Mouse (Mus musculus) inflammation-experienced regulatory T-cells (primary cell): ENCODE measurements around the gene Ppid. TPM values are rescaled to one million over a fixed set of nuclear protein-coding genes. Genes with fewer than 3 reads are reported as not detected.

Experiments used
- polyA plus RNA-seq, 2 experiments: library from polyadenylated mRNA; unstranded; fragments of 100-300 nt; shearing (Covaris generic); gene quantifications; one replicate each; pipeline ENCODE4 v1.2.1; 2017

Ppid gene
- 100 to 1,000 TPM in 1 of 2 experiments, 10 to 100 TPM in 1; 95.6 to 125 TPM for polyA plus RNA-seq

DNA sequence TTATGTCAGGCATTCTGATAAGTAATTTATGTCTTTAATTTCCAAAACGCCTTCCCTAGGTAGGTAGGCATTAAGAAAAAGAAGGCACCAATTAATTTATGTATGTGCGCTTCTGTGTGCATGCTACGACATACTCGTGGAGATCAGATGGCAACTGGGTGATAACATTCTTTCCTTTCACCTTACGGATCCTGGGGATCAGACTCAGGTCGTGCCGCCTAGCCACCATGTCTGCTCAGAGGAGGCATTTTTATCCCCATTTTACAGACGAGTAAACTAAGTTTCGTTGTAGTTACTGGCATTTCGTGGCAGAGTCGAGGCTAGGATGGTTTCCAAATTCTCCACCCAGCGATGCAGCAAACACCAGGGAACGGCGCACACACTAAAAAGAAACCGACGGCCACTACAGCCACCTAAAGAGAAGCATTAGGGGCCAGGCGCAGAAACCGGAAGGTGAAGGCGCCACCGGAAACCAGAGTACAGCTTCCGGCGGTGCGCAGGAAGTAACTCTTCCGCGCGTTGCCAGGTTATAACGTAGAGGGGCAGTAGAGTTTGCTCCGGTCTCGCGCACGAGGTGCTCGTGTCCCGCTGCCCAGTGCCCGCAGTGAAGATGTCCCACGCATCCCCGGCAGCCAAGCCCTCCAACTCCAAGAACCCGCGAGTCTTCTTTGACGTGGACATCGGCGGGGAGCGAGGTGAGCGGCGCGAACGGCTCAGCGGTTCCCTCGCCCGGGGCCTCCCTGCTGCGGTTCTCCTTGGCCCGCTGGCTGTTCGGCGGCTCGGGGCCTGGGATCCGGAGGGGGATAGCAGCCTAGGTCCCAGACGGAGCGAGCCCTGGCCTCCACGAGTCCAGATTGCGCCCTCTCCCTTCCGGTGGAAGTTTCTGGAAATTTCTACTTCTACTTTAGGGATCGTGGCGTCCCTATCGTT, at the start of gene Ppid:
Gene Ppid, plus strand, starts transcription at position 480 of the 930 bp plus-strand sequence.

DNA sequence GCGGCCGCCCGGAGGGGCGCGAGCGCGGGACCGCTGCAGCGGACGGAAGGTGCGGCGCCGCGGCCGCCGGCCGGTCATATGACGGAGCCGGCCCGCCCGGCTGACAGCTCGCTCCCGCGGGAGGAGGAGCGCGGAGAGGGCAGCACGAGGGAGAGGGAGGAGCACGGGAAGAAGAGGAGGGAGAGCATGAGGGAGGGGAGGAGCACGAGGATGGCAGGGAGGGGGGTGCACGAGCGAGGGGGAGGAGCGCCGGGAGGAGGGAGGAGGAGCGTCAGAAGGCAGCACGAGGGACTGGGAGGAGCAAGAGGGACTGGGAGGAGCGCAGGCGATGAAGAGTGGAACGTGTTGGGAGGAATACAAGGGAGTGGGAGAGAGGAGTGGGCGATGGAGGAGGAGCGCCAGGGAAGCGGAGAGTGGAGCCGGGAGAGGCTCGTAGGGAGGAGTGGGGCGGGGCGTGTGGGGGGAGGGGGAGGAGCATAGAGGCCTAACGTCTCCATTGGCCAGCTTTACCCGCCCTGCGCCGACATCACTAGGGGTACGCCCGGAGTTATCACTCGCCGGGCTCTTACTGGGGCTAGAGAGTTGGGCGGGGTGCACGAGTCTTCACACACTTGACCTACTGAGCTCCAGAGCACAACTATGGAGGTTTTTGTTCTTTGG, 23.3 kb upstream of the Ppid start, which contains the start of gene Fnip2:
Gene Fnip2, minus strand, starts transcription at position 94 of the 660 bp plus-strand sequence.

DNA sequence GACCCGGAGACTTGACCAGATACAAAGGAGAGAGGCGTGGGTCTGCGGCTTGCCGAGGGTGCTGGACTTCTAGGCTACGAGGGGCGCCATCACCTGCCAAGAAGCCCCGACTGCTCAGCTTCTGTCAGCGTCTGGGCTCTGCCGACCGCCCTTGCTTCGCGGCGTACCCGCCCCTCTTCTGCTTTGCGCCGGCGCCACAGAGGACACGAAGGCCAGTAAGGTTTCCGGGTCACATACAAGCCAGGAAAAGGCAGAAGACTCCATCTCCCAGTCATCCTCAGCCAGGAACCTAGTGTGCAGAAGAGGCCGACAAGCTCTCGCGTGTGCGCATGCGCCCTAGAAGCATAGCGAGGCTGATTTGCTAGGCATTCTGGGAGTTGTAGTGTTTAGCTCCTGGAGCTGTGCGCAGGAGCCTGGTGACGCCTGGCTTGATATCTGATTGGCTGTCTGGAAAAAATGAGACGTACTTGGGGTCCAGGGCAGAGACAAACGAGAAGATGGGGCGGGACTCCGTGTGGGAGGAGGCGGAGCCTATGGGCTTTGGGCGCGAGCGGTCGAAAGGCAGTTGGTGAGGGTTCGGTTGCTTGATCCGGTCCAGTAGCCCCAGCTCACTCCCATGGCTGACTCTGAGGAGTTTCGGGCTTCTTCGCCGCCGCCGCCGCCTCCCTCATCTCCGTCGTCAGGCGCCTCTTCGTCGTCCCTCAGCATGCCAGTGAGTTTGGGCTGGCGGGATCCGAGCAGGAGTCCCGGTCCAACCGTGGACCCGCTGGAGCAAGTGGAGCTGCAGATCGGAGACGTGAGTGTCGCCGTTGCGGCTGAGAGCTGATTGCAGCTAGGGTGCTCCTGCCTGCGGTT, 37.6 kb downstream of the Ppid start, which contains the start of gene 4930579G24Rik:
Gene 4930579G24Rik, plus strand, starts transcription at position 519 of the 855 bp plus-strand sequence.

DNA sequence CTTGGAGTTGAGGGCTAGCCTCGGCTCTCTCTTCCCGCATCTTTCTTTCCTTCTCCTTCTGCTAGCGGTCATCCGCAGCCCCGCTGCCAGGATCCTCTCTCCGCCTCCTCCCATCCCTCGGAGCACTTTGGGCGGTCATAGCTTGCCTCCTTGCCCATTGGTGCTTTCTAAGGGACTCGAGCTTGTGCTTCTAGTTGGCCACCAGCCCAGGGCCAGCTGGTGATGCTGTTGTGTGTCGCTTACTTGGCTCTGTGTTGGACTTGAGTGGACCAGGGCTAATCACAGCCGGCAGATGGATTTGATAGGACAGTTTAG, 38.2 kb downstream of the Ppid start, which contains the start of gene Etfdh:
Gene Etfdh, minus strand, starts transcription at position 85 of the 315 bp plus-strand sequence.

Other genes starting within 250 kb of the Ppid start
- 1 to 10 TPM; 1.1 to 1.5 TPM for gene Fnip2, start 23.5 kb upstream of the Ppid start, polyA plus RNA-seq
- gene 4930579G24Rik, start 37.7 kb downstream of the Ppid start, polyA plus RNA-seq: 1 to 10 TPM; 5.5 to 6.8 TPM
- 10 to 100 TPM; 36.1 to 36.3 TPM for gene Etfdh, start 38.2 kb downstream of the Ppid start, polyA plus RNA-seq
- gene Rxfp1, start 146.5 kb downstream of the Ppid start, polyA plus RNA-seq: under 1 TPM; 0.31 to 0.41 TPM